Mouse (Mus musculus): ENCODE measurements around the gene Exoc3. TPM values are rescaled to one million over a fixed set of nuclear protein-coding genes. Genes with fewer than 3 reads are reported as not detected.

Gene Exoc3
- total and polyA plus RNA-seq, 2 experiments from 2014 or later = 79.5 to 111 TPM

DNA sequence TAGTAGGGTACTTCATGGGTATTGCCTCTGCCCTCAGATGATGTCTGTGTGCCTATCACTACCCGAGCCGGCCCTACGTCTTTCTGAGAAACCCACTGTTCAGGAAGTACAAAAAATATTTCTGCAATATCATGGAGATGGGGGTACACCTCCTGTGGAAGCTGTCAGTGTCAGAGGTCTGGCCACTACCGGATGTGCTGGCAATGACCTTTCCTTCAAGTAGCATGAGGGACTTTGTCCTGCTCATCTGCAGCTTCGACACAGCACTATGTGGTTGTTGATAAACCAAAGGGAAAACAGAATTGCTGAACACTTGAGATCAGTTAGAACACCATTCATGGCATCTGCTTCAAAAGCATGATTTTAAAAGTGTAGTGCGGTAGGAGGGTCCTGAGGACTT is 67.7 kb downstream of the Exoc3 start:
- 89% methylated on average over 6 of the region's 6 CpGs for WGBS
- TF ChIP-seq CTCF (IDR thresholded peaks at IDR 0.05; ENCODE audit: low read depth) = no peak
- no peak overlapping the region for H3K9ac ChIP-seq (replicated peaks; ENCODE audit: low read length)
- H3K9me3 ChIP-seq (ENCODE audit: low read length) = no peaks in the 10 kb centered on the region
- H3K4me2 ChIP-seq (ENCODE audit: low read depth, low read length) = no peak overlapping the region
- H3K27me3 ChIP-seq (ENCODE audit: insufficient read depth, low read length) = no peaks in the 10 kb centered on the region
- DNase-seq (ENCODE audit: low spot score) = no peak
- ATAC-seq = no peak
- no peak overlapping the region for H3K4me3 ChIP-seq (ENCODE audit: low read length)
- no peaks in the 10 kb centered on the region for H3K4me1 ChIP-seq (ENCODE audit: insufficient read depth, low read length)
- no peak overlapping the region for H3K27ac ChIP-seq
- H3K36me3 ChIP-seq (ENCODE audit: insufficient read depth, low read length) = no peaks in the 10 kb centered on the region

DNA sequence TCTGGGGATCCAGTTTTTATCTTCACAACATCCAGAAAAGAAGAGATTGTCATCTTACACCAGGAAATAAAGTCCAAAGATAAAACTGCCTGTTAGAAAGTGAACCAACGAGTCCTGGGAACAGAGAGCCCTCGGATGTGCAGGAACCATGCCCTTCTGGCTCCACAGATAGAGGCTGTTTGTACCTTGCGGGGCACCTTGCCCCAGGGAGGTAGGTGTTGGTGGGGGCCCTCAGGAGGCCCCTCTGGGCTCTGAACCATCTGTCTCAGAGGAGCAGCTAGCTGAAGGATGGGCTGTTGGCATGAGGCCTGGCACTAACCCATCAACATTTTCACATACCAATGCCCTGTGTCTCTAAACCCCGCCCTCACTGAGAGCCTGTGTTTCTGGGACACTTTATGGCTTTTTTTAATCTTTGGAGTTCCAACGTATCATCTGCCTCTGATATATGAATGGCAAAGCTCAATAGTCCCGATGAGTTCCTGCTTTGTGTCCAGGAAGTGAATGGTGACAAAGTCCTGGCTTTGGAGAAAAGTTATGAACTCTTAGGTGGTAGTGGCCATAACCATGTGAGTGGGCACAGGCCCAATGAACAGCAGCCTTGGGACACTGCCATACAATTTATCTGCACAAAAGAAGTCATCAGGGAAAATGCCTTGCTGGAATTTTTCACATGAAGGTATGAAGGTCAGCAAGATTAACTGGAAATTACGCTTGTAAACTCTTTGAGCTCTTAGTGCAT is 69.5 kb downstream of the Exoc3 start:
- no peak overlapping the region for H3K4me3 ChIP-seq (ENCODE audit: low read length)
- H3K9ac ChIP-seq (replicated peaks; ENCODE audit: low read length) = no peak overlapping the region
- 83% methylated on average over 7 of the region's 7 CpGs for WGBS
- H3K36me3 ChIP-seq (ENCODE audit: insufficient read depth, low read length) = no peaks in the 10 kb centered on the region
- no peaks in the 10 kb centered on the region for H3K27me3 ChIP-seq (ENCODE audit: insufficient read depth, low read length)
- ATAC-seq = no peak
- no peak overlapping the region for H3K27ac ChIP-seq
- H3K4me2 ChIP-seq (ENCODE audit: low read depth, low read length) = no peak overlapping the region
- no peak for DNase-seq (ENCODE audit: low spot score)
- no peaks in the 10 kb centered on the region for H3K9me3 ChIP-seq (ENCODE audit: low read length)
- TF ChIP-seq CTCF (IDR thresholded peaks at IDR 0.05; ENCODE audit: low read depth) = no peak
- H3K4me1 ChIP-seq (ENCODE audit: insufficient read depth, low read length) = no peaks in the 10 kb centered on the region

DNA sequence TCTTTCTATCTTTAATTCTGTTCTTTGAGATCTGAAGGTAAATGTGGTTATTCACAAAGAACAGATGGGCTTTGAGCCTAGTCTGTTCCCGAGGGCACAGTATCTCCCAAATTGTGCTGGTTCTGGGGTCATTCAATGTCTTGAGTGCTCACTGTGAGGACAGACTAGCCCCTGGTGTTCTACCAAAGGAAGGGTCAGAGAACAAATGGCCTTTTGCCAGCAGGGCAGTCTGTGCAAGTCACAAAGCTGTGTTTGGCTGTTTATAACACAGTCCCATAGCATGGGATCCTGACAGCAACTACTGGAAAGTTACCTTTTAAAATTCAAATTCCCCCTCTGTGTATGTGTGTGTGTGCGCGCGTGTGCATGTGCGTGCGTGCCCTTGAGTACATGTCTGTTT is 78.6 kb downstream of the Exoc3 start:
- DNase-seq (ENCODE audit: low spot score) (no peak), ATAC-seq (no peak)
- Histone ChIP-seq H3K27me3 (ENCODE audit: insufficient read depth, low read length) (no peaks in the 10 kb centered on the region), H3K36me3 (ENCODE audit: insufficient read depth, low read length) (no peaks in the 10 kb centered on the region), H3K27ac (no peak overlapping the region), H3K4me3 (ENCODE audit: low read length) (no peak overlapping the region), H3K4me2 (ENCODE audit: low read depth, low read length) (no peak overlapping the region), H3K9ac (replicated peaks; ENCODE audit: low read length) (no peak overlapping the region), H3K4me1 (ENCODE audit: insufficient read depth, low read length) (no peaks in the 10 kb centered on the region), H3K9me3 (ENCODE audit: low read length) (no peaks in the 10 kb centered on the region)
- WGBS = 84% methylated on average over 6 of the region's 6 CpGs
- TF ChIP-seq CTCF (IDR thresholded peaks at IDR 0.05; ENCODE audit: low read depth) = no peak

DNA sequence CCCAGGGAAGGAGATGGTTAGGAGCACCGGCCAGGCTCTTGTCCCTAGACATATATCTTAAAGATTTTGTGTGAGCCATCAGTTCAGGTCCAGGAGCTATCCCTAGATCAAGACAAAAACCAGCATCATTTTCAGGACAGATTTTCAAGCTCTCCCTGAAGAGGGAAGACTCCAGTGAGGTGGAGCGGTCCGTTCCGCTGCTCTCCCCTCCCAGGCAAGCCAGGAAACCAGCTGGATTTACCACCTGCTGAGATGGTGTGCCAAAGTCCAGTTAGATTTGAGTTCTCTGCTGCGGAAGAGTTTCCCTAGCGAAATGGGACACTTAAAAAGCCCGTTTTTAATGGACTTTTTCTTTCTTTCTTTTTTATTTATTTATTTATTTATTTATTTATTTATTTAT is 81.0 kb downstream of the Exoc3 start:
- H3K4me2 ChIP-seq (ENCODE audit: low read depth, low read length) = no peak overlapping the region
- TF ChIP-seq CTCF (IDR thresholded peaks at IDR 0.05; ENCODE audit: low read depth) = no peak
- ATAC-seq = no peak
- peaks cover 10% of the 10 kb centered on the region; the same call in 1 of the 2 replicates for H3K27me3 ChIP-seq (ENCODE audit: insufficient read depth, low read length)
- no peaks in the 10 kb centered on the region for H3K9me3 ChIP-seq (ENCODE audit: low read length)
- no peak overlapping the region for H3K27ac ChIP-seq
- no peak overlapping the region for H3K4me3 ChIP-seq (ENCODE audit: low read length)
- H3K9ac ChIP-seq (replicated peaks; ENCODE audit: low read length) = no peak overlapping the region
- 67% methylated on average over 7 of the region's 7 CpGs for WGBS
- no peak for DNase-seq (ENCODE audit: low spot score)
- H3K36me3 ChIP-seq (ENCODE audit: insufficient read depth, low read length) = no peaks in the 10 kb centered on the region
- no peaks in the 10 kb centered on the region for H3K4me1 ChIP-seq (ENCODE audit: insufficient read depth, low read length)

DNA sequence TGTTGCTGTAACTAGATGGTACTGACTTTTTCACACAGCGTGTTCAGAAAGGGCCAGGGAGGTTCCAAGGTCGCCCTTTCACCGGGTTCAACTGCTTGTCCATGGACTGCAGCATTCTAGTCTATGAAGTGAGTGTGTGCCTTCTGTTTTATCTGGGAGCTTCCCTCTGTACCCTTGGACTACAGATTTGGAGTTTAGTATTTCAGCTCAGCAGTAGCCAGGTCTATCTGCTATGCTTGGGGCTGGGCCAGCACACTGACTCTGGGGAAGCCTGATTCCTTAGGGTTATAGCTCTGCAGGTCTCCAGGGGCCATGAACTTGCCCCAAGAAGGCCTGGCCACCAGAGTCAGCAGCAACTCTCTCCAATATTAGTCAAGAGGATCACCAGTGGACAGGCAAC is 85.9 kb downstream of the Exoc3 start:
- 69% methylated on average over 3 of the region's 3 CpGs for WGBS
- ATAC-seq = no peak
- Histone ChIP-seq H3K27me3 (ENCODE audit: insufficient read depth, low read length) (peaks cover 21% of the 10 kb centered on the region), H3K27ac (no peak overlapping the region), H3K36me3 (ENCODE audit: insufficient read depth, low read length) (no peaks in the 10 kb centered on the region), H3K4me1 (ENCODE audit: insufficient read depth, low read length) (0 out of 2 replicates have a peak, but pooled peaks cover 5% of the 10 kb centered on the region), H3K4me3 (ENCODE audit: low read length) (no peak overlapping the region), H3K9me3 (ENCODE audit: low read length) (no peaks in the 10 kb centered on the region), H3K4me2 (ENCODE audit: low read depth, low read length) (no peak overlapping the region), H3K9ac (replicated peaks; ENCODE audit: low read length) (no peak overlapping the region)
- no peak for TF ChIP-seq CTCF (IDR thresholded peaks at IDR 0.05; ENCODE audit: low read depth)
- DNase-seq (ENCODE audit: low spot score) = no peak

DNA sequence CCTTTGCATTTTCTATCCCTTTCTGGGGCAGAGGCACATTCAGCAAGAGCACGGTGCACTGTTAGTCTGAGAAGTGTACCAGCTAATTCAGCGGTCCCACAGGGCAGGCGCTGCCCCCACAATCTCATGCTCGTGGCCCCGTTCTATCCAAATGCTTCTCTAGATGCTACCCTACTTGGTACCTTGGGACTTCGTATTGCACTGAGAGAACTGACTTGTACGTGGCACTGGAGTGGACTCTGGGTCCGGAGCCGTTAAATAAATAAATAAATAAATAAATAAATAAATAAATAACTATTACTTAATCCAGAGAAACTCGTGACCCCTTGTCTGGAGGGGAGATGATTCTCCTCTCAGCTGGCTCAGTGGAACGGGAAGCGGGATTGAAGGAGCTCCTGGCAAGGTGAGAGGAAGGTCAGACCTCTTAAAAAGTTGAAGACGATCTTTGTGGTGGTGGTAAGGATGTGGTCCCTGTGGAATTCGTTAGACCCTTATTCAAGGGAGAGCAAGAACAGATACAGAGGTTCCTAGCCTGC is 86.7 kb downstream of the Exoc3 start:
- 40% methylated on average over 14 of the region's 14 CpGs for WGBS
- H3K9ac ChIP-seq (replicated peaks; ENCODE audit: low read length) = no peak overlapping the region

DNA sequence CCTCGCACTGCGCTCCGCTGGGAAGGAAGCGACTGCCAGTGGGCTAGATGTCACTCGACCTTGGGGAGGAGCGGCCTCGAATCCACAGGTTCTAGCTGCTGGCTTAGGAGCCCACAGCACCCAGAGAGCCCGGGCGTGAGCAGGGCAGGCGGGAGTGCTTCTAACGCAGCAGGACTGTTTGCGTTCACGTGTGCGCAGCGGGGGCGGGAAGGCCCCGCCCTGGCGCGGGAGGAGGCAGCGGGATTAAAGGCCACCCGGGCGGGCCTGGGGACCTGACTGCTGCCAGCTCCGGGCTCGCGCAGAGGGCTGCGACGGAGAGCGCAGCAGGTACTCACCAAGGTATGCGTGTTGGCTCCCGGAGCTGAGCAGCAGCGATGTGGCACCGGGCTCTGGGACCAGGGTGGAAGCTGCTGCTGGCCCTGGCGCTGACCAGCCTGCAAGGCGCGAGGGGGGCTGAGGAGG is 87.4 kb downstream of the Exoc3 start, which contains the start of gene Slc9a3:
TSS of gene Slc9a3 (plus strand) at position 317 of the 462 bp plus-strand sequence.
- DNase-seq (ENCODE audit: low spot score) = peak; percentile 9

More for the DNA sequence above, 86.7 kb downstream of the Exoc3 start:
- H3K36me3 ChIP-seq (ENCODE audit: insufficient read depth, low read length) = no peaks in the 10 kb centered on the region
- peak; percentile 42; the same call in 1 of the 2 replicates for ATAC-seq
- peak overlapping the region; percentile 39 for H3K4me3 ChIP-seq (ENCODE audit: low read length)
- TF ChIP-seq CTCF (IDR thresholded peaks at IDR 0.05; ENCODE audit: low read depth) = no peak
- H3K4me2 ChIP-seq (ENCODE audit: low read depth, low read length) = peak overlapping the region; percentile 76
- peaks cover 21% of the 10 kb centered on the region for H3K27me3 ChIP-seq (ENCODE audit: insufficient read depth, low read length)
- no peaks in the 10 kb centered on the region for H3K9me3 ChIP-seq (ENCODE audit: low read length)
- 0 out of 2 replicates have a peak, but pooled peaks cover 5% of the 10 kb centered on the region for H3K4me1 ChIP-seq (ENCODE audit: insufficient read depth, low read length)
- no peak for DNase-seq (ENCODE audit: low spot score)
- H3K27ac ChIP-seq = no peak overlapping the region

More for the DNA sequence above, 87.4 kb downstream of the Exoc3 start, which contains the start of gene Slc9a3:
- peak within 1 kb of the TSS; percentile 39 for H3K4me3 ChIP-seq (ENCODE audit: low read length)
- no peak for TF ChIP-seq CTCF (IDR thresholded peaks at IDR 0.05; ENCODE audit: low read depth)
- peak within 1 kb of the TSS; percentile 76 for H3K4me2 ChIP-seq (ENCODE audit: low read depth, low read length)
- H3K27me3 ChIP-seq (ENCODE audit: insufficient read depth, low read length) = peaks cover 21% of the 10 kb centered on the region
- H3K9me3 ChIP-seq (ENCODE audit: low read length) = no peaks in the 10 kb centered on the region
- whole genome bisulfite sequencing = under 1% methylated on average over 33 of the region's 35 CpGs
- peak; percentile 50 for ATAC-seq
- H3K9ac ChIP-seq (replicated peaks; ENCODE audit: low read length) = peak within 1 kb of the TSS; percentile 35; the same call in 1 of the 2 replicates
- H3K4me1 ChIP-seq (ENCODE audit: insufficient read depth, low read length) = 0 out of 2 replicates have a peak, but pooled peaks cover 5% of the 10 kb centered on the region
- no peak within 1 kb of the TSS for H3K27ac ChIP-seq
- no peaks in the 10 kb centered on the region for H3K36me3 ChIP-seq (ENCODE audit: insufficient read depth, low read length)

Other genes with a start within 250 kb of the Exoc3 start
- not detected in 2 replicates for gene Zdhhc11, start 244.9 kb downstream of the Exoc3 start, total RNA-seq (2014; rRNA removed)
- not detected in 2 replicates for gene Zdhhc11, start 244.9 kb downstream of the Exoc3 start, polyA plus RNA-seq (2015; fragmentation: Nextera tagmentation; extraction: Ambion mirVana)
- 30.9 and 36.6 TPM in 2 replicates for gene Tppp, start 199.3 kb downstream of the Exoc3 start, total RNA-seq (2014; rRNA removed)
- 8.7 and 8.9 TPM in 2 replicates for gene Tppp, start 199.3 kb downstream of the Exoc3 start, polyA plus RNA-seq (2015; fragmentation: Nextera tagmentation; extraction: Ambion mirVana)
- gene Cep72, start 146.4 kb downstream of the Exoc3 start, total RNA-seq (2014; rRNA removed) = 5.3 and 7.0 TPM in 2 replicates
- gene Cep72, start 146.4 kb downstream of the Exoc3 start, polyA plus RNA-seq (2015; fragmentation: Nextera tagmentation; extraction: Ambion mirVana) = 5.7 and 7.8 TPM in 2 replicates
- gene Slc9a3, start 87.3 kb downstream of the Exoc3 start, total RNA-seq (2014; rRNA removed) = 0.07 and 0.58 TPM in 2 replicates
- 0.39 and 1.1 TPM in 2 replicates for gene Slc9a3, start 87.3 kb downstream of the Exoc3 start, polyA plus RNA-seq (2015; fragmentation: Nextera tagmentation; extraction: Ambion mirVana)
- gene Ahrr, start 83.6 kb upstream of the Exoc3 start, total RNA-seq (2014; rRNA removed) = 0.99 and 3.3 TPM in 2 replicates
- 0.45 and 0.54 TPM in 2 replicates for gene Ahrr, start 83.6 kb upstream of the Exoc3 start, polyA plus RNA-seq (2015; fragmentation: Nextera tagmentation; extraction: Ambion mirVana)
- 96.1 and 129 TPM in 2 replicates for gene Pdcd6, start 108.8 kb upstream of the Exoc3 start, total RNA-seq (2014; rRNA removed)
- gene Pdcd6, start 108.8 kb upstream of the Exoc3 start, polyA plus RNA-seq (2015; fragmentation: Nextera tagmentation; extraction: Ambion mirVana) = 141 and 147 TPM in 2 replicates
- 84.2 and 91.5 TPM in 2 replicates for gene Sdha, start 141.5 kb upstream of the Exoc3 start, total RNA-seq (2014; rRNA removed)
- 219 and 228 TPM in 2 replicates for gene Sdha, start 141.5 kb upstream of the Exoc3 start, polyA plus RNA-seq (2015; fragmentation: Nextera tagmentation; extraction: Ambion mirVana)
- 15.2 and 15.6 TPM in 2 replicates for gene Ccdc127, start 141.6 kb upstream of the Exoc3 start, total RNA-seq (2014; rRNA removed)
- 41.0 and 47.3 TPM in 2 replicates for gene Ccdc127, start 141.6 kb upstream of the Exoc3 start, polyA plus RNA-seq (2015; fragmentation: Nextera tagmentation; extraction: Ambion mirVana)
- 0.10 and 0.18 TPM in 2 replicates for gene Lrrc14b, start 155.3 kb upstream of the Exoc3 start, total RNA-seq (2014; rRNA removed)
- not detected in 2 replicates for gene Lrrc14b, start 155.3 kb upstream of the Exoc3 start, polyA plus RNA-seq (2015; fragmentation: Nextera tagmentation; extraction: Ambion mirVana)
- 2.1 and 4.6 TPM in 2 replicates for gene Zfp72, start 182.1 kb upstream of the Exoc3 start, total RNA-seq (2014; rRNA removed)
- 3.9 and 4.6 TPM in 2 replicates for gene Zfp72, start 182.1 kb upstream of the Exoc3 start, polyA plus RNA-seq (2015; fragmentation: Nextera tagmentation; extraction: Ambion mirVana)
- gene Ftl1-ps1, start 191.0 kb upstream of the Exoc3 start, total RNA-seq (2014; rRNA removed) = 54.3 and 73.1 TPM in 2 replicates
- 83.3 and 86.3 TPM in 2 replicates for gene Ftl1-ps1, start 191.0 kb upstream of the Exoc3 start, polyA plus RNA-seq (2015; fragmentation: Nextera tagmentation; extraction: Ambion mirVana)

All from hindbrain, postnatal 0 days (tissue).